Mouse (Mus musculus): ENCODE measurements at regions not wholly inside any gene's neighbourhood (a gene's known extent, or its start where the extent isn't known, plus 50 kb on each side); places are given as distances from the start of the nearest gene placed in this dataset.

DNA sequence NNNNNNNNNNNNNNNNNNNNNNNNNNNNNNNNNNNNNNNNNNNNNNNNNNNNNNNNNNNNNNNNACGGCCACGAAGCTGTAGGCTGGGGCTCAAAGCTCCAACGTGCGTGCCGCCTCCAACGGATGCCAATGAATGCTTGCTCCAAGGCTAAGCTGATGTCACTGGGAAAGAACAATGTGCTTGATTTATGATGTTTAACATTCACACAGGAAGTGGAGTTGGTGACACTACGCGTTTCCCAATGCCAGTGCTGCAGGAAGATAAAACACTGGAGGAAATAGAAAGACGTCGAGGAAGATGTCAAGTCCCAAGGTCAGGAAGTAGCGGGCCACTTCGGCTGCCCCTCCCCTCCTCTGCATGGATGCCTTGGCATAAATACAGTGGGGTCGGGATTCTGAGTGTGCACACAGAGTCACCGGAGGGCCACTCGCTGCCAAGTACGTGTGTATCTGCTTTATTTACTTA is 180.7 kb upstream of the Azi2 start:
- TF ChIP-seq CTCF (IDR thresholded peaks at IDR 0.05; ENCODE audit: borderline replicate concordance, insufficient read depth, low read length) (no peak), POLR2A (IDR thresholded peaks at IDR 0.05; ENCODE audit: low read depth, low read length) (no peak)

Measured in embryonic fibroblast, embryonic 13.5 days (primary cell).